Mouse (Mus musculus) G1E (cell line): ENCODE measurements around the gene Agpat4. TPM values are rescaled to one million over a fixed set of nuclear protein-coding genes. Genes with fewer than 3 reads are reported as not detected.

ENCODE experiments used
- ATAC-seq: 2 replicates; pipeline ENCODE4 v1.8.0; 2016; ENCODE audit warnings: mild to moderate bottlenecking; ENCODE audit not compliant: insufficient number of reproducible peaks, poor library complexity, low FRiP score, severe bottlenecking; ENCODE audit errors: extremely low read depth
- DNase-seq: peaks from one replicate; pipeline ENCODE4 v3.0.0; 2012; ENCODE audit warnings: low spot score
- H3K27me3 ChIP-seq: 2 replicates; pipeline ENCODE4 v1.6.1; 2012; ENCODE audit warnings: mild to moderate bottlenecking, low read length, inconsistent platforms; ENCODE audit not compliant: insufficient read depth
- H3K36me3 ChIP-seq: replicated peaks from 2 replicates; pipeline ENCODE3; 2012; ENCODE audit warnings: mild to moderate bottlenecking, inconsistent platforms
- H3K4me1 ChIP-seq: 2 replicates; pipeline ENCODE4 v1.6.1; 2012; ENCODE audit warnings: low read depth, low read length, inconsistent platforms, mixed read lengths; ENCODE audit not compliant: insufficient read depth
- H3K4me3 ChIP-seq: 2 replicates; pipeline ENCODE4 v1.5.1; 2012; ENCODE audit warnings: low read depth, mild to moderate bottlenecking, inconsistent platforms, low read length, moderate library complexity, mixed read lengths
- H3K9me3 ChIP-seq: replicated peaks from 2 replicates; pipeline ENCODE4 v1.6.1; 2012; ENCODE audit warnings: inconsistent platforms
- CTCF ChIP-seq: IDR thresholded peaks from 2 replicates; pipeline ENCODE4 v1.5.1; 2012; ENCODE audit warnings: low read depth, low read length, inconsistent platforms, mixed read lengths
- GATA1 ChIP-seq: IDR thresholded peaks from 2 replicates; pipeline ENCODE4 v1.6.1; 2012; ENCODE audit warnings: borderline replicate concordance, low read length, inconsistent platforms, mixed read lengths
- GATA2 ChIP-seq: IDR thresholded peaks from 2 replicates; pipeline ENCODE4 v1.6.1; 2012; ENCODE audit warnings: low read depth, low read length, inconsistent platforms, borderline replicate concordance
- POLR2AphosphoS5 ChIP-seq: IDR thresholded peaks from 2 replicates; pipeline ENCODE4 v1.6.1; 2012; ENCODE audit warnings: low read depth, low read length, inconsistent platforms; ENCODE audit not compliant: insufficient replicate concordance
- TAL1 ChIP-seq: conservative IDR thresholded peaks from 2 replicates; pipeline ENCODE4 v1.6.1; 2012; ENCODE audit warnings: low read depth, low read length, inconsistent platforms, mixed read lengths
- polyA plus RNA-seq: library from polyadenylated mRNA; stranded (reverse); fragments of >175 nt; gene quantifications from 2 replicates; pipeline ENCODE4 v1.2.3, GENCODE M21; 2012
- total RNA-seq, 2 experiments: library from RNA; stranded (forward) in 1 of 2; stranded (reverse) in 1 of 2; fragments of 200-1000 nt in 1 of 2; fragments of >200 nt in 1 of 2; fragmentation: Nextera tagmentation in 1 of 2; gene quantifications; 2 replicates each; pipeline ENCODE4 v1.2.3; 2014 to 2017

The Agpat4 gene
- total and polyA plus RNA-seq, 3 experiments, result 7.5 to 14.0 (median 11.0) TPM

DNA sequence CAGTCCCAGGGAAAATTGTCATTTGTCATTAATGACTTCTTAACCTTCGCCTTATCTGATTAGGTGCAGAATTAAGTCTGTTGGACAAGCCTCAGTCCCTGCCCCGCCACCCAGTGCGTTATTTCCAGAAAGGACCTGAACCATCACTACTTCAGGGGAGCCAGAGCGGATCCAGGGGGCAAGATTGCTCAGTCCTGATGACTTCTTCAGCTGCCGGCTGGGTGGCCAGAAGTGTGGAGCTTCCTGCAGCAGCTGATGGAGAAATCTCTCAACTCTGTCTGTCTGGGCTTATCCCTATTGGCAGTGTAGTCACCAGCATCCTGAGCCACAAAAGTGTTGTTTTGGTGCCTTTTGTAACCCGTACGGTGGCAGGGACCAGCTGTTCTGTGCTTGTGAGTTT is 60.8 kb downstream of the Agpat4 start:
- peaks cover 53% of the 10 kb centered on the region for H3K4me1 ChIP-seq
- no peak for DNase-seq
- ATAC-seq, result no peak

DNA sequence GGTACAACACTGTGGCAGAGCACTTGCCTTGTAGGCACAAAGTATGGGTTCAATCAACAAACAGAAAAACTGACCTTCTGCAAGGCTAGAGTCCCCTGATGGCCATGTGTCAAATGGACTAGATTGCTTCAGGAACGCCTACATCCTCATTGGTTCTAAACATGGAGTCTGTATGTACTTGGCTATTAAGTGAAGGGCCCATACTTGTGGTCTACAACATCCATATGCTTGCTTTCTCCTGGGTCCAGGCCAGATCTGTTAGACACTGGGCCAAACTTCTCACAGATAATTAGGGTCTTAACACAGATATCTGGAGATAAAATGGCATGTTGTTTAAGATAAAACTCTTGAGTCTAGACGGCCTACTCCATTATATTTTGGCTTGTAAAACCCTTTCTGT is 61.3 kb downstream of the Agpat4 start:
- ATAC-seq (peak; percentile 15; the same call in 1 of the 2 replicates), DNase-seq (no peak)
- no peak for TF ChIP-seq TAL1
- no peak for TF ChIP-seq GATA2
- no peak for TF ChIP-seq GATA1
- no peak for TF ChIP-seq POLR2AphosphoS5
- no peak for TF ChIP-seq CTCF
- Histone ChIP-seq H3K4me1 (peaks cover 55% of the 10 kb centered on the region), H3K9me3 (peaks cover 15% of the 10 kb centered on the region), H3K4me3 (0 out of 2 replicates have a peak overlapping the region, but pooled peaks have one; percentile 1), H3K27me3 (no peaks in the 10 kb centered on the region), H3K36me3 (peaks cover 50% of the 10 kb centered on the region)

More for the DNA sequence above, 60.8 kb downstream of the Agpat4 start:
- H3K27me3 ChIP-seq, result no peaks in the 10 kb centered on the region
- peaks cover 54% of the 10 kb centered on the region for H3K36me3 ChIP-seq
- H3K9me3 ChIP-seq, result peaks cover 15% of the 10 kb centered on the region
- no peak for TF ChIP-seq GATA2
- TF ChIP-seq POLR2AphosphoS5, result no peak
- TF ChIP-seq GATA1, result no peak
- no peak for TF ChIP-seq CTCF
- TF ChIP-seq TAL1, result no peak
- peak overlapping the region; percentile 1; the same call in 1 of the 2 replicates for H3K4me3 ChIP-seq

DNA sequence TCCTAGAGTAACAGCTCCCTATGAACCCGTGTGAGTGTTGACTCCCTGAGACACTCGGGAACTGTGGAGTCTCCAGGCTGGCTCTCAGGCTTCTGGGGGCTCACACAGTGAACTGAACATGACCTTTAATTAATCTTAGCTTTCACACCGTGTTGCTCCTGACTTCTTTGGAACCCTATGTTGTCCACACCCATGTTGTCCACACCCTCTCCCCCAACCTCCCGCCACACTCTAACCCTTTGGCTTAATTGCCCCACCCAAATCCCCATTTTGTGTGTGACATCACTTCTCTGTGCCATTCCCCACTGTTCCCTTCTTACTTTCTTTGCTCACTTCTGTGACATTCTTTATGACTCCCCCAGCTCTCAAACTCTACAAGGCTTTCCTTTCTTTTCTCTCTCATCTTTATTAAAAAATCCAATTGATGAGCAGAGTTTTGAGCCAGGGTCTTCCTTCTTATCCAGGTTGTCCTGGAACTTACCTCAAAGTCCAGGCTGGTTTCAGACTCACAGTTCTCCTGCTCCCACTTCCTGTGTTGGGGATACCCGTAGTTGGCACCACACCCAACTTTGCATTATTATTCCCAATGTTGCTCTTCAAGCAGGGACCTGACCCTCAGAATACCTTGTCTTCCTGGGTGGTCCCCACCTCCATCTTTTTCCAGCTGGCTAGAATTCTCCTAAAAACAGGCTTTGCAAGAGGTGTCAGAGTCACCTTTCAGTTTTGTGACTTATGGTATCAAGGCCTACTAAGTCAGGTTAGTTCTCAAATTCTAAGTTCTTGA is 64.4 kb downstream of the Agpat4 start:
- DNase-seq (no peak), ATAC-seq (no peak)
- Histone ChIP-seq H3K4me1 (peaks cover 85% of the 10 kb centered on the region), H3K27me3 (no peaks in the 10 kb centered on the region), H3K9me3 (0 out of 2 replicates have a peak, but pooled peaks cover 4% of the 10 kb centered on the region), H3K36me3 (peaks cover 36% of the 10 kb centered on the region), H3K4me3 (no peak overlapping the region; the same call in 1 of the 2 replicates)
- TF ChIP-seq CTCF (no peak), POLR2AphosphoS5 (no peak), TAL1 (no peak), GATA1 (no peak), GATA2 (no peak)

DNA sequence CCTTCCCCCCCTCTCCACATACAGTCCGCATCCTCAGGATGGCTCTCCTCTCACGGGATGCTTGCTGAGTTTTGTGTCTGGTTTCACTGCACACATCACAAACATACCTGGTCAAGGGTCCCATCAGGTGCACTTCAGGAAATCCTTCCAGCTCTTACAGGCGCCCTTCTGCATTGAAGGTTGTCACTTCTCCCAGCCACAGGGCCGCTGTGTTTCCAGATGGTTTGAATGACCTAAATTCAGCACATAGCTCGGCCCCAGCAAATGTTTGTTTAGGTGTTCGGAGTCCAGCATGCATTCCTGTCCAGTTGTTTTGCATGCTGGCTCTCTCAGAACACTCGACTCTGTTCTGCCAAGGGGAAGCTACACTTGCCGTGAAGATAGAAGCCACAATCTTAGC is 65.8 kb downstream of the Agpat4 start:
- Histone ChIP-seq H3K27me3 (no peaks in the 10 kb centered on the region), H3K36me3 (peaks cover 29% of the 10 kb centered on the region), H3K9me3 (no peaks in the 10 kb centered on the region), H3K4me1 (peaks cover 74% of the 10 kb centered on the region), H3K4me3 (no peak overlapping the region)
- no peak for TF ChIP-seq GATA1
- TF ChIP-seq POLR2AphosphoS5, result no peak
- TF ChIP-seq TAL1, result no peak
- TF ChIP-seq GATA2, result no peak
- TF ChIP-seq CTCF, result no peak
- ATAC-seq (no peak), DNase-seq (no peak)

DNA sequence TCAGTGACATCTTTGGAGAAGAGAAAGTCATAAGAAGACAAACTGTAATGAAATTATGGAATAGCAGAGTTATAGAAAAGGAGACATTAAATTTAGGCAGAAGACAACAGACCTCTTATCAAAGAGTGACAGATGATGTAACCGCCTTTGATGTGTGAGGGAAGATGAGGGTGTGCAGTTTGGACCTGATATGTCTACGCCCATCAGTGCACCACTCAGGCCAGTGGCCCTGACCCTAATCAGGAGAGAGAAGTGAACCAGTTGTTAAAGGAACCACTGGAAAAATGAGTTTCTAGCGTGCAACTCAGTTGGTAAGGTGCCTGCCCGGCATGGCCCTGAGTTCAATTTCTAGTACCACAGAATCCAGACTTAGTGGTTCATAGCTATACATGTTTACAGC is 67.4 kb downstream of the Agpat4 start:
- H3K4me3 ChIP-seq, result peak overlapping the region; percentile 32; the same call in 1 of the 2 replicates
- H3K27me3 ChIP-seq, result no peaks in the 10 kb centered on the region
- peaks cover 25% of the 10 kb centered on the region for H3K36me3 ChIP-seq
- ATAC-seq (peak; percentile 83), DNase-seq (no peak)
- H3K4me1 ChIP-seq, result peaks cover 65% of the 10 kb centered on the region
- TF ChIP-seq TAL1 (0 out of 2 replicates have a peak, but pooled peaks have one; percentile 22), GATA2 (no peak)
- no peaks in the 10 kb centered on the region for H3K9me3 ChIP-seq

DNA sequence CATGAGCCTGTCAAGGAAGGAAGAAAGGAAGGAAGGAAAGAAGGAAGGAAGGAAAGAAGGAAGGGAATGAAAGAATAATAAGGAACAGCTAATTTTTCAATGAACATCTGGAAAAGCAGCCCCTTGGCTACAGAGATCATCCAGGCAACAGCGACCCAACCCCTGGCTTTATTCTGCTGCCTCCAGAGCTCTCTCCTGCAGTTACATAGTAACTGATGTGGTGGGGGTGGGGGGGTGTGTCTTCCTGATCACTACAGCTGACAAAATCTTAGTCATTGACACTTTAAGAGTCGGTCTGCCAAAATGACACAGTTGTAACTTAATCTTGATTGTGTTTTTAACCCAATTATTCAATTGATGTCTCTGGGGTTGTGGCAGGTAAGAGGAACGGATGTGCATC is 67.8 kb downstream of the Agpat4 start:
- DNase-seq (no peak), ATAC-seq (no peak; the same call in 1 of the 2 replicates)
- no peak for TF ChIP-seq TAL1
- TF ChIP-seq CTCF, result no peak
- no peak for TF ChIP-seq POLR2AphosphoS5
- no peak for TF ChIP-seq GATA1
- no peak for TF ChIP-seq GATA2
- Histone ChIP-seq H3K4me1 (peaks cover 66% of the 10 kb centered on the region), H3K27me3 (no peaks in the 10 kb centered on the region), H3K36me3 (peaks cover 29% of the 10 kb centered on the region), H3K9me3 (no peaks in the 10 kb centered on the region), H3K4me3 (no peak overlapping the region; the same call in 1 of the 2 replicates)
